Mouse (Mus musculus) MEL (cell line): ENCODE data around the gene Itpr3. TPM values are rescaled to one million over a fixed set of nuclear protein-coding genes. Genes with fewer than 3 reads are reported as not detected.

Experiments used
- DNase-seq: peaks from one replicate; pipeline ENCODE4 v3.0.0; 2011; ENCODE audit warnings: low read depth, low spot score
- H3K27ac ChIP-seq: 2 replicates; pipeline ENCODE4 v1.5.1; 2012; ENCODE audit warnings: low read depth, mild to moderate bottlenecking, control low read depth, low read length, moderate library complexity; ENCODE audit not compliant: control insufficient read depth
- H3K27me3 ChIP-seq, 2 experiments: fragments of 150-350 bp in 1 of 2; sonication (generic) in 1 of 2; 2 replicates each; pipeline ENCODE4 v1.6.1; 2012; ENCODE audit warnings: low read length in 2 of 2, mild to moderate bottlenecking in 2 of 2, improper control_type of control experiment in 1 of 2, moderate library complexity in 1 of 2; ENCODE audit not compliant: insufficient read depth in 2 of 2, control insufficient read depth in 1 of 2
- H3K36me3 ChIP-seq, 2 experiments: 2 replicates each; pipeline ENCODE4 v1.6.1; 2012 to 2014; ENCODE audit warnings: low read length in 2 of 2, improper control_type of control experiment in 1 of 2, inconsistent platforms in 1 of 2, mild to moderate bottlenecking in 1 of 2; ENCODE audit not compliant: insufficient read depth in 2 of 2, control insufficient read depth in 1 of 2
- H3K4me1 ChIP-seq, 2 experiments: fragments of 150-350 bp in 1 of 2; sonication (generic) in 1 of 2; 2 replicates each; pipeline ENCODE4 v1.6.1; 2012; ENCODE audit warnings: low read length in 2 of 2, improper control_type of control experiment in 1 of 2, mild to moderate bottlenecking in 1 of 2; ENCODE audit not compliant: insufficient read depth in 2 of 2, control insufficient read depth in 1 of 2
- H3K4me3 ChIP-seq, 2 experiments: fragments of 150-350 bp in 1 of 2; sonication (generic) in 1 of 2; 2 replicates each; pipeline ENCODE4 v1.5.1; 2012; ENCODE audit warnings: low read depth in 2 of 2, low read length in 2 of 2, mild to moderate bottlenecking in 2 of 2, moderate library complexity in 2 of 2, control low read depth in 1 of 2, improper control_type of control experiment in 1 of 2; ENCODE audit not compliant: control insufficient read depth in 1 of 2, insufficient read depth in 1 of 2
- H3K79me2 ChIP-seq: 2 replicates; pipeline ENCODE4 v1.6.1; 2012; ENCODE audit warnings: mild to moderate bottlenecking, low read length, moderate library complexity; ENCODE audit not compliant: control insufficient read depth, poor library complexity, insufficient read depth
- H3K9ac ChIP-seq: 2 replicates; pipeline ENCODE4 v1.6.1; 2012; ENCODE audit warnings: low read depth, mild to moderate bottlenecking, control low read depth, low read length, moderate library complexity; ENCODE audit not compliant: control insufficient read depth, poor library complexity, severe bottlenecking
- H3K9me3 ChIP-seq: fragments of 150-350 bp; sonication (generic); replicated peaks from 2 replicates; pipeline ENCODE4 v1.6.1; 2012; ENCODE audit warnings: mild to moderate bottlenecking, low read length, improper control_type of control experiment, moderate library complexity; ENCODE audit not compliant: insufficient read depth
- BHLHE40 ChIP-seq: IDR thresholded peaks from 2 replicates; pipeline ENCODE4 v1.6.1; 2012; ENCODE audit warnings: low read depth, mild to moderate bottlenecking, inconsistent platforms, low read length, improper control_type of control experiment, borderline replicate concordance
- CHD2 ChIP-seq: IDR thresholded peaks from 2 replicates; pipeline ENCODE4 v1.6.1; 2011; ENCODE audit warnings: low read length, improper control_type of control experiment
- ELF1 ChIP-seq: IDR thresholded peaks from 2 replicates; pipeline ENCODE4 v1.6.1; 2014; ENCODE audit warnings: low read depth, mild to moderate bottlenecking, inconsistent platforms, low read length, improper control_type of control experiment, moderate library complexity
- GATA1 ChIP-seq: IDR thresholded peaks from 2 replicates; pipeline ENCODE4 v1.6.1; 2011; ENCODE audit warnings: low read depth, low read length, improper control_type of control experiment
- HCFC1 ChIP-seq: IDR thresholded peaks from 2 replicates; pipeline ENCODE4 v1.6.1; 2012; ENCODE audit warnings: low read depth, mild to moderate bottlenecking, inconsistent platforms, low read length, improper control_type of control experiment, moderate library complexity
- JUND ChIP-seq: IDR thresholded peaks from 2 replicates; pipeline ENCODE4 v1.6.1; 2011; ENCODE audit warnings: low read depth, mild to moderate bottlenecking, improper control_type of control experiment, low read length
- KAT2A ChIP-seq: conservative IDR thresholded peaks from 2 replicates; pipeline ENCODE4 v1.6.1; 2012; ENCODE audit warnings: low read depth, low read length, improper control_type of control experiment, inconsistent platforms
- MAZ ChIP-seq: IDR thresholded peaks from 2 replicates; pipeline ENCODE4 v1.6.1; 2012; ENCODE audit warnings: low read depth, mild to moderate bottlenecking, inconsistent platforms, low read length, improper control_type of control experiment
- MXI1 ChIP-seq: IDR thresholded peaks from 2 replicates; pipeline ENCODE4 v1.6.1; 2011; ENCODE audit warnings: mild to moderate bottlenecking, low read depth, low read length, improper control_type of control experiment
- MYB ChIP-seq: IDR thresholded peaks from 2 replicates; pipeline ENCODE4 v1.6.1; 2011; ENCODE audit warnings: mild to moderate bottlenecking, low read depth, low read length, improper control_type of control experiment
- POLR2A ChIP-seq, 2 experiments: IDR thresholded peaks; 2 replicates each; pipeline ENCODE4 v1.6.1; 2011 to 2012; ENCODE audit warnings: low read length in 2 of 2, mild to moderate bottlenecking in 2 of 2, control low read depth in 1 of 2, improper control_type of control experiment in 1 of 2, low read depth in 1 of 2, moderate library complexity in 1 of 2; ENCODE audit not compliant: control insufficient read depth in 1 of 2, insufficient read depth in 1 of 2, poor library complexity in 1 of 2
- POLR2AphosphoS5 ChIP-seq: IDR thresholded peaks from 2 replicates; pipeline ENCODE4 v1.6.1; 2012; ENCODE audit warnings: low read depth, borderline replicate concordance, mild to moderate bottlenecking, inconsistent platforms, low read length, moderate library complexity, mixed read lengths
- RCOR1 ChIP-seq: IDR thresholded peaks from 2 replicates; pipeline ENCODE4 v1.6.1; 2012; ENCODE audit warnings: low read depth, mild to moderate bottlenecking, inconsistent platforms, low read length, improper control_type of control experiment
- SIN3A ChIP-seq: IDR thresholded peaks from 2 replicates; pipeline ENCODE4 v1.6.1; 2012; ENCODE audit warnings: low read length, improper control_type of control experiment, inconsistent platforms
- SMC3 ChIP-seq: IDR thresholded peaks from 2 replicates; pipeline ENCODE4 v1.6.1; 2011; ENCODE audit warnings: low read depth, low read length, improper control_type of control experiment
- ZC3H11A ChIP-seq: IDR thresholded peaks from 2 replicates; pipeline ENCODE4 v1.6.1; 2012; ENCODE audit warnings: low read depth, mild to moderate bottlenecking, inconsistent platforms, low read length, improper control_type of control experiment
- ZKSCAN1 ChIP-seq: IDR thresholded peaks from 2 replicates; pipeline ENCODE4 v1.6.1; 2012; ENCODE audit warnings: low read depth, mild to moderate bottlenecking, inconsistent platforms, low read length, improper control_type of control experiment, moderate library complexity
- ZMIZ1 ChIP-seq: IDR thresholded peaks from 2 replicates; pipeline ENCODE4 v1.6.1; 2012; ENCODE audit warnings: low read depth, mild to moderate bottlenecking, inconsistent platforms, low read length, improper control_type of control experiment, moderate library complexity
- ZNF384 ChIP-seq: IDR thresholded peaks from 2 replicates; pipeline ENCODE4 v1.6.1; 2012; ENCODE audit warnings: low read depth, mild to moderate bottlenecking, inconsistent platforms, low read length, improper control_type of control experiment
- polyA plus RNA-seq, 2 experiments: library from polyadenylated mRNA; stranded (reverse) in 1 of 2; unstranded in 1 of 2; fragments of >175 nt in 1 of 2; fragments of >200 nt in 1 of 2; gene quantifications; 2 replicates each; pipeline versions ENCODE4 v1.2.1 to v1.2.4; 2012; ENCODE audit warnings: low replicate concordance in 2 of 2, low read depth in 1 of 2; ENCODE audit not compliant: insufficient read length in 2 of 2, insufficient read depth in 1 of 2, missing spikeins in 1 of 2
- total RNA-seq: library from RNA; depleted of rRNA; stranded (reverse); fragments of 300-350 nt; gene quantifications from 2 replicates; pipeline ENCODE4 v1.2.3, GENCODE M21; 2012

Gene Itpr3
- total and polyA plus RNA-seq, 3 experiments, result 7.3 to 11.4 TPM; not detected in 1

DNA sequence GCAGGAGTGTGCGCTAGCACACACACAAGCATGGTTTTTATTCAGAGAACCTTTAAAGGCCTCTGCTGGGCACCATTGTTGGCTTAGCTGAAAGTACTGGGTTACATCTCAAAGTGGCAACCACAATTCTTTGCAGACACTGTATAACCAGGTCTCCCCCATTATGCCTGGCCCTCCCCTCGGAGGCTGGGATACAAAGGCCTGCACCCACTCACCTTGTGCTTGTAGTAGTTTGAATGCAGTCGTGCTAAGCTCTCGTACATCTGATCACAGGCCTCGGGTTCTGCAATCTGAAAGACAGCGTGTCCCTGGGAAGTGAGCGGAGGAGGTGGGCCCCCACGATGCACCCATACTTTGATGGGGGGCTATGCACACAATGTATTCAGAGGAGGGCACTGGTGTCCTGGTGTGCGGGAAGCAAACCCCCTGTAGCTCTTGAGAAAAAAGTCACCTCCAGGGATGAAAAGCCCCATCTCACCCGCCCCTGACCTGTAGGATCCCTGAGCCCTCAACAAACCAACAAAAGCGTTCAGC, 68.6 kb downstream of the Itpr3 start:
- H3K36me3 ChIP-seq, result peaks cover 5 to 8% of the 10 kb centered on the region in 2 experiments
- no peaks in the 10 kb centered on the region for H3K79me2 ChIP-seq
- DNase-seq, result no peak
- H3K9ac ChIP-seq, result no peak overlapping the region
- H3K9me3 ChIP-seq, result no peaks in the 10 kb centered on the region
- no peak overlapping the region for H3K27ac ChIP-seq
- no peak for TF ChIP-seq CHD2
- TF ChIP-seq GATA1, result no peak
- no peak for TF ChIP-seq RCOR1
- no peak for TF ChIP-seq ZKSCAN1
- TF ChIP-seq ZC3H11A, result no peak
- no peak for TF ChIP-seq MXI1
- no peak for TF ChIP-seq HCFC1
- no peak for TF ChIP-seq KAT2A
- H3K27me3 ChIP-seq, result no peaks in the 10 kb centered on the region
- H3K4me3 ChIP-seq, result no peak overlapping the region
- H3K4me1 ChIP-seq, result peaks cover 5 to 13% of the 10 kb centered on the region in 2 experiments; a peak in 3 of 4 replicates

DNA sequence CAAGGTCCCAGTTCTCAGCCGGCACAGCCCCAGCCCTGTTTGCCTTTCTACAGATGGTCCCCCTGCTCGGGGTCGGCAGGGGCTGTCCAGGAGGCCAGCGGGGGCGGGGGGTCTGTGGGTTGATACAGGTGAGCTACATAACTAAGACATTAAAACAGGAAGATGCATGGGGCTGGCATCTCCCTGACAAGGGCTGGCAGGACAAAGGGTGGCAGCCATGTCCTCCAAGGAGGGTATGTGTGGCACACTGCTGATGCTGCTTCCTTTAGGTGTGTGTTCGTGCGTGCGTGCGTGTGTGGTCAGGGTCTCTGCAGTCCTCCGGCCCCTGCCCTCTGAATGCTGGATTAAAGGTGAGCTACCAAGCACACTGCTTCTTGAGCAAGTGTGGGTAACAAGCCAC, 69.9 kb downstream of the Itpr3 start:
- H3K4me3 ChIP-seq, result no peak overlapping the region
- H3K9me3 ChIP-seq, result no peaks in the 10 kb centered on the region
- H3K9ac ChIP-seq, result no peak overlapping the region
- no peak overlapping the region for H3K27ac ChIP-seq
- H3K27me3 ChIP-seq, result no peaks in the 10 kb centered on the region
- H3K4me1 ChIP-seq, result peaks cover 5 to 13% of the 10 kb centered on the region in 2 experiments; a peak in 3 of 4 replicates
- no peak for TF ChIP-seq MYB
- no peak for TF ChIP-seq SIN3A
- no peak for TF ChIP-seq ZC3H11A
- no peak for TF ChIP-seq JUND
- TF ChIP-seq ZNF384, result no peak
- no peak for TF ChIP-seq BHLHE40
- no peak for TF ChIP-seq ZKSCAN1
- no peak for TF ChIP-seq POLR2A (IDR thresholded peaks at IDR 0.05; ENCODE audit: control insufficient read depth in 1 of 2, insufficient read depth in 1 of 2, low read depth in 1 of 2, low read length in 2 of 2, poor library complexity in 1 of 2)
- TF ChIP-seq ELF1, result no peak
- no peak for TF ChIP-seq SMC3
- no peak for TF ChIP-seq MXI1
- TF ChIP-seq ZMIZ1, result no peak
- no peak for TF ChIP-seq POLR2AphosphoS5
- no peak for TF ChIP-seq MAZ
- TF ChIP-seq RCOR1, result no peak
- peaks cover 5 to 8% of the 10 kb centered on the region in 2 experiments for H3K36me3 ChIP-seq
- no peaks in the 10 kb centered on the region; the same call in 1 of the 2 replicates for H3K79me2 ChIP-seq
- no peak for DNase-seq
